Mouse (Mus musculus) kidney, adult 2 months (tissue): ENCODE results near the gene Dip2c. TPM values are rescaled to one million over a fixed set of nuclear protein-coding genes. Genes with fewer than 3 reads are reported as not detected.

Source experiments
- DNase-seq: peaks from one replicate; pipeline ENCODE4 v3.0.0; 2021
- H3K27ac ChIP-seq: fragments of 200-500 bp; 2 replicates; pipeline ENCODE4 v1.5.1; 2012; ENCODE audit warnings: low read depth, low read length, control low read depth, inconsistent platforms; ENCODE audit not compliant: insufficient read depth
- H3K27me3 ChIP-seq: fragments of 200-500 bp; replicated peaks from 2 replicates; pipeline ENCODE4 v1.6.1; 2012; ENCODE audit warnings: mild to moderate bottlenecking, moderate library complexity, low read length, inconsistent platforms; ENCODE audit not compliant: control insufficient read depth, insufficient read depth
- H3K36me3 ChIP-seq: fragments of 200-500 bp; 2 replicates; pipeline ENCODE4 v1.6.1; 2012; ENCODE audit warnings: mild to moderate bottlenecking, moderate library complexity, low read length, inconsistent platforms; ENCODE audit not compliant: control insufficient read depth, insufficient read depth
- H3K4me1 ChIP-seq: fragments of 200-500 bp; 2 replicates; pipeline ENCODE4 v1.6.1; 2011; ENCODE audit warnings: low read length; ENCODE audit not compliant: control insufficient read depth, insufficient read depth
- H3K4me3 ChIP-seq: fragments of 200-500 bp; 2 replicates; pipeline ENCODE4 v1.5.1; 2011; ENCODE audit warnings: mild to moderate bottlenecking, low read depth, low read length, control low read depth; ENCODE audit not compliant: insufficient read depth
- CTCF ChIP-seq: fragments of 200-500 bp; conservative IDR thresholded peaks from 2 replicates; pipeline ENCODE4 v1.5.1; 2011; ENCODE audit warnings: low read depth, mild to moderate bottlenecking, control low read depth, low read length, moderate library complexity, mixed read lengths; ENCODE audit not compliant: insufficient read depth, insufficient read length
- POLR2A ChIP-seq: fragments of 200-500 bp; IDR thresholded peaks from one replicate; pipeline ENCODE4 v1.6.1; 2011; ENCODE audit warnings: low read depth, low read length, control low read depth
- WGBS: fragments of 180-500 bp; shearing (Covaris S2); methylation state at CpG from one replicate; pipeline ENCODE4 v1.1.7; 2018; 5-methylcytosine and 5-hydroxymethylcytosine counted together
- polyA plus RNA-seq: library from polyadenylated mRNA; depleted of rRNA; stranded (reverse); fragments of >200 nt; gene quantifications from 2 replicates; pipeline ENCODE4 v1.2.3, GENCODE M21; 2012; rRNA removed

Dip2c gene
- polyA plus RNA-seq, 1 experiment = 11.0 TPM

- DNase-seq = no peak
- Histone ChIP-seq H3K36me3 (peaks cover 3% of the 10 kb centered on the region; the same call in 1 of the 2 replicates), H3K4me3 (no peak overlapping the region), H3K4me1 (peaks cover 3% of the 10 kb centered on the region; the same call in 1 of the 2 replicates), H3K27me3 (no peaks in the 10 kb centered on the region), H3K27ac (no peak overlapping the region)
- 71% methylated on average over 6 of the region's 6 CpGs for WGBS
- no peak for TF ChIP-seq CTCF
- TF ChIP-seq POLR2A = no peak
These were observed 437.3 kb downstream of the Dip2c start for GRCm38 (mm10) chr13:9713462-9714134.

- DNase-seq = no peak
- TF ChIP-seq POLR2A (no peak), CTCF (no peak)
- 84% methylated on average over 1 of the region's 1 CpGs for WGBS
- peaks cover 3% of the 10 kb centered on the region; the same call in 1 of the 2 replicates for H3K4me1 ChIP-seq
- H3K27ac ChIP-seq = no peak overlapping the region
- H3K4me3 ChIP-seq = no peak overlapping the region
- H3K36me3 ChIP-seq = peaks cover 3% of the 10 kb centered on the region; the same call in 1 of the 2 replicates
- no peaks in the 10 kb centered on the region for H3K27me3 ChIP-seq
These were observed 438.9 kb downstream of the Dip2c start for GRCm38 (mm10) chr13:9715224-9715623.

Other genes starting within 250 kb of the Dip2c start
- 17.9 and 21.5 TPM in 2 replicates for gene Larp4b, start 182.6 kb upstream of the Dip2c start, polyA plus RNA-seq